Comparison of ENCODE assay signal across 8 mouse cellular contexts in the genomic region with DNA sequence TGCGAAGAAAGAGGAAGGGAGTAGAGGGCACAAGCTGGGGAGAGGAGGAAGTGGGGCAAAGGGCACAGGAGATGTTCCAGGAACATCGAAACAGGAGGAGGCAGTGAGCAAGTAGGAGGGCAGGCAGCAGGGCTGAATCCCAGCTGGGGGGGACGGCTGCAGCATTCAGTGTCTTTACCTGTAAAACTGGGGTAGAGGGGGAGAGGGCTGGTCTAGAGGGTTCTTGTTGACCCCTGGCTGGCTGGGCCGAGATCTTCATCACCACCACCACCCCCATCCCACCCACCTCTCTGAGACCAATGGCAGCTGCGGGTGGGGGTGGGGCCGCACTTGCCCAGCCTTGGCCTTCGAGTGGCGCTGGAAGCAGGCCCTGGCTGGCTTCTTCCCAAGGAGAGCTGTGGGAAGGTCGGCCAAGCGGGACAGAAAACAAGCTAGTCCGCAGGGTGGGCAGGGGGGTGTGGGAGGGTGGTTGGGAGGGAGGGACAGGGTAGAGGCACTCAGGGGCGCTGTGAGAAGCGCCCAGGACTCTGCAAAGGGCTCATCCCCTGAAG. TPM values are rescaled to one million over a fixed set of nuclear protein-coding genes. Genes with fewer than 3 reads are reported as not detected.
DNase-seq lines count a peak whose midpoint lies in the region; ATAC-seq and TF ChIP-seq lines count a peak whose summit lies in the region.

TSS of gene Slc27a1 (plus strand) at position 496 of the 551 bp plus-strand sequence.

- no peaks in the 10 kb centered on the region for H3K36me3 ChIP-seq in G1E (replicated peaks)
- no peaks in the 10 kb centered on the region for H3K36me3 ChIP-seq in forebrain, embryonic 15.5 days
- H3K36me3 ChIP-seq in lung, embryonic 15.5 days: no peaks in the 10 kb centered on the region

- no peak for ATAC-seq in G1E (ENCODE audit: extremely low read depth, insufficient number of reproducible peaks, low FRiP score, poor library complexity, severe bottlenecking)
- ATAC-seq in forebrain, embryonic 15.5 days (replicated peaks): no peak
- no peak for ATAC-seq in lung, embryonic 15.5 days (ENCODE audit: borderline replicate concordance, extremely low read depth, low FRiP score, low TSS enrichment)
- ATAC-seq in inflammation-experienced regulatory T-cells, adult 6 months: no peak

- H3K4me1 ChIP-seq in G1E (ENCODE audit: insufficient read depth, low read depth, low read length): peaks cover 14% of the 10 kb centered on the region; the same call in 1 of the 2 replicates
- peaks cover 3% of the 10 kb centered on the region for H3K4me1 ChIP-seq in bone marrow, adult 2 months (ENCODE audit: control insufficient read depth, insufficient read depth, low read length)
- H3K4me1 ChIP-seq in forebrain, embryonic 15.5 days: peaks cover 38% of the 10 kb centered on the region
- peaks cover 40% of the 10 kb centered on the region for H3K4me1 ChIP-seq in lung, embryonic 15.5 days

- H3K27me3 ChIP-seq in G1E (ENCODE audit: insufficient read depth, low read length): peaks cover 73% of the 10 kb centered on the region
- no peaks in the 10 kb centered on the region for H3K27me3 ChIP-seq in forebrain, embryonic 15.5 days
- peaks cover 6% of the 10 kb centered on the region for H3K27me3 ChIP-seq in lung, embryonic 15.5 days

- H3K4me2 ChIP-seq in forebrain, embryonic 15.5 days (replicated peaks): peak within 1 kb of the TSS; percentile 49
- H3K4me2 ChIP-seq in lung, embryonic 15.5 days: peak within 1 kb of the TSS; percentile 82

- no peak within 1 kb of the TSS for H3K27ac ChIP-seq in bone marrow, adult 2 months (ENCODE audit: control insufficient read depth, insufficient read depth, low read depth, low read length, poor library complexity)
- H3K27ac ChIP-seq in forebrain, embryonic 15.5 days (replicated peaks): peak within 1 kb of the TSS; percentile 86
- H3K27ac ChIP-seq in layer of hippocampus, adult 2 months: peak within 1 kb of the TSS; percentile 95
- H3K27ac ChIP-seq in lung, embryonic 15.5 days: peak within 1 kb of the TSS; percentile 92

- 41% methylated on average over 13 of the region's 13 CpGs for WGBS in bone marrow, adult 2 months
- WGBS in forebrain, embryonic 15.5 days: 10% methylated on average over 13 of the region's 13 CpGs
- WGBS in lung, embryonic 15.5 days: 9% methylated on average over 13 of the region's 13 CpGs

- TF ChIP-seq CTCF in G1E (IDR thresholded peaks at IDR 0.05; ENCODE audit: low read depth, low read length): no peak
- TF ChIP-seq CTCF in bone marrow, adult 2 months (IDR thresholded peaks at IDR 0.05; ENCODE audit: control insufficient read depth, insufficient read depth, low read length): no peak
- TF ChIP-seq CTCF in layer of hippocampus, adult 2 months (conservative IDR thresholded peaks at IDR 0.05): no peak

- no peak for DNase-seq in G1E (ENCODE audit: low spot score)
- peak; percentile 91 for DNase-seq in heart, postnatal 4 days
- peak; percentile 70 to 72 for DNase-seq in layer of hippocampus, adult 2 months (ENCODE audit: low spot score in 2 of 2)
- peak; percentile 78 for DNase-seq in right cerebral cortex, adult 18-20 months

- no peak for TF ChIP-seq POLR2A in bone marrow, adult 2 months (IDR thresholded peaks at IDR 0.05; ENCODE audit: borderline replicate concordance, control insufficient read depth, low read depth, low read length)

- peaks cover 4% of the 10 kb centered on the region for H3K9me3 ChIP-seq in G1E (replicated peaks)
- no peaks in the 10 kb centered on the region for H3K9me3 ChIP-seq in forebrain, embryonic 15.5 days
- H3K9me3 ChIP-seq in lung, embryonic 15.5 days: 0 out of 2 replicates have a peak, but pooled peaks cover 3% of the 10 kb centered on the region

- H3K4me3 ChIP-seq in G1E (ENCODE audit: low read depth, low read length): peak within 1 kb of the TSS; percentile 47; the same call in 1 of the 2 replicates
- peak within 1 kb of the TSS; percentile 79 for H3K4me3 ChIP-seq in bone marrow, adult 2 months (replicated peaks; ENCODE audit: control insufficient read depth, low read depth, low read length)
- peak within 1 kb of the TSS; percentile 61 for H3K4me3 ChIP-seq in forebrain, embryonic 15.5 days
- peak within 1 kb of the TSS; percentile 75 for H3K4me3 ChIP-seq in layer of hippocampus, adult 2 months
- H3K4me3 ChIP-seq in lung, embryonic 15.5 days: peak within 1 kb of the TSS; percentile 66

- peak within 1 kb of the TSS; percentile 67 for H3K9ac ChIP-seq in forebrain, embryonic 15.5 days (replicated peaks)
- H3K9ac ChIP-seq in lung, embryonic 15.5 days: peak within 1 kb of the TSS; percentile 51

RNA-seq across cellular contexts. Expression of gene Slc27a1, which starts in this region (rescaled TPM):
- total RNA-seq in G1E (2014; fragmentation: Nextera tagmentation) (not detected in 2 replicates), G1E (2017) (0.12 and 0.33 TPM in 2 replicates)
- polyA plus RNA-seq in G1E (2012): not detected in 2 replicates
- polyA plus RNA-seq in bone marrow, adult 2 months (2011; ENCODE audit: insufficient read depth, insufficient read length, low replicate concordance, missing spikeins): 11.2 and 12.6 TPM in 2 replicates
- polyA plus RNA-seq in forebrain, embryonic 15.5 days (2015; fragmentation: Nextera tagmentation; extraction: Ambion mirVana): 68.5 and 71.8 TPM in 2 replicates
- 10 to 100 TPM; 77.0 to 80.3 TPM for total RNA-seq in heart, postnatal 4 days (2021)
- 100 to 1,000 TPM; 125 to 126 TPM for total RNA-seq in layer of hippocampus, adult 2 months (2021)
- 34.3 and 36.7 TPM in 2 replicates for polyA plus RNA-seq in lung, embryonic 15.5 days (2015; fragmentation: Nextera tagmentation; extraction: Ambion mirVana)
- polyA plus RNA-seq in inflammation-experienced regulatory T-cells, adult 6 months (2017; shearing (Covaris generic)): 1 to 10 TPM; 4.5 to 8.6 (median 5.8) TPM

Comparison
In these comparisons a context has a peak if more than half of its experiments do, and no peak if none do; other contexts are left out.
1. RNA of gene Slc27a1 (total RNA-seq): 125 to 126 TPM in layer of hippocampus, adult 2 months and 77.0 to 80.3 TPM in heart, postnatal 4 days; 0.12 to 0.33 TPM in G1E; every median in the first group is over 10 times any median in the second.
2. Peak in every context shown above with its lines, with median percentiles within 50 percentile points of each other: H3K4me3 ChIP-seq.